In genomic region chr4:155993606-155994005, GRCm38 (mm10) we compare ENCODE assay signal across 9 mouse cellular contexts. TPM values are rescaled to one million over a fixed set of nuclear protein-coding genes. Genes with fewer than 3 reads are reported as not detected.
DNase-seq lines count a peak whose midpoint lies in the region; ATAC-seq and TF ChIP-seq lines count a peak whose summit lies in the region.
"Had no signal": no experiment of that assay in that cellular context is flagged by ENCODE, and none has a peak within 500 bp of the region (broad histone marks: within the 10 kb centered on the region; RNA-seq: fewer than 3 reads in every experiment).

No protein-coding gene starts in this region.

- H3K27me3 ChIP-seq in kidney, embryonic 16.5 days (ENCODE audit: insufficient read depth, low read length), result no peaks in the 10 kb centered on the region
- H3K27me3 ChIP-seq in embryonic facial prominence, embryonic 10.5 days (replicated peaks; ENCODE audit: low read depth, poor library complexity, severe bottlenecking), result no peaks in the 10 kb centered on the region
- H3K27me3 ChIP-seq in intestine, embryonic 14.5 days (replicated peaks; ENCODE audit: control insufficient read depth, insufficient read depth, low read length), result no peaks in the 10 kb centered on the region
- H3K27me3 ChIP-seq in midbrain, postnatal 0 days (ENCODE audit: insufficient read depth, low read length), result no peaks in the 10 kb centered on the region

- no peak for DNase-seq in kidney, postnatal 14 days
- DNase-seq in embryonic facial prominence, embryonic 10.5 days (ENCODE audit: low spot score), result no peak
- DNase-seq in intestine, embryonic 14.5 days (ENCODE audit: low spot score), result no peak
- no peak for DNase-seq in midbrain, postnatal 0 days (ENCODE audit: low spot score)
- no peak for DNase-seq in spleen, postnatal 10 days (ENCODE audit: low spot score in 2 of 2)
- DNase-seq in urinary bladder, adult 18-20 months (ENCODE audit: low spot score in 2 of 2), result no peak
- no peak for DNase-seq in embryo, embryonic 10 days (ENCODE audit: low spot score)

- 5% methylated on average over 15 of the region's 15 CpGs for WGBS in kidney, embryonic 16.5 days
- 5% methylated on average over 15 of the region's 15 CpGs for WGBS in embryonic facial prominence, embryonic 10.5 days
- whole genome bisulfite sequencing in intestine, embryonic 14.5 days, result 4% methylated on average over 15 of the region's 15 CpGs
- 4% methylated on average over 15 of the region's 15 CpGs for WGBS in midbrain, postnatal 0 days

- no peak for ATAC-seq in kidney, embryonic 16.5 days (ENCODE audit: low FRiP score, low TSS enrichment)
- no peak; the same call in 1 of the 2 replicates for ATAC-seq in intestine, embryonic 14.5 days (replicated peaks; ENCODE audit: low FRiP score, low TSS enrichment, low read depth)
- ATAC-seq in midbrain, postnatal 0 days (ENCODE audit: low FRiP score), result no peak

- peak overlapping the region; percentile 94 for H3K9ac ChIP-seq in kidney, embryonic 16.5 days (replicated peaks; ENCODE audit: low read length)
- H3K9ac ChIP-seq in intestine, embryonic 14.5 days (ENCODE audit: low read length), result peak overlapping the region; percentile 86
- peak overlapping the region; percentile 77 for H3K9ac ChIP-seq in midbrain, postnatal 0 days (replicated peaks; ENCODE audit: low read length, poor library complexity, severe bottlenecking)

- H3K4me1 ChIP-seq in kidney, embryonic 16.5 days (ENCODE audit: insufficient read depth, low read length), result peaks cover 24% of the 10 kb centered on the region
- H3K4me1 ChIP-seq in embryonic facial prominence, embryonic 10.5 days, result peaks cover 24% of the 10 kb centered on the region
- H3K4me1 ChIP-seq in intestine, embryonic 14.5 days (replicated peaks; ENCODE audit: control insufficient read depth, insufficient read depth, low read length), result peaks cover 24% of the 10 kb centered on the region
- peaks cover 7% of the 10 kb centered on the region for H3K4me1 ChIP-seq in midbrain, postnatal 0 days (ENCODE audit: insufficient read depth, low read length)

- peak overlapping the region; percentile 94 for H3K27ac ChIP-seq in kidney, embryonic 16.5 days (ENCODE audit: low read length)
- peak overlapping the region; percentile 97 for H3K27ac ChIP-seq in embryonic facial prominence, embryonic 10.5 days (replicated peaks)
- peak overlapping the region; percentile 85 for H3K27ac ChIP-seq in intestine, embryonic 14.5 days (ENCODE audit: low read depth)
- H3K27ac ChIP-seq in midbrain, postnatal 0 days (ENCODE audit: low read depth, low read length), result peak overlapping the region; percentile 89

- no peak for TF ChIP-seq CTCF in midbrain, postnatal 0 days (IDR thresholded peaks at IDR 0.05)

- H3K36me3 ChIP-seq in kidney, embryonic 16.5 days (ENCODE audit: insufficient read depth, low read length), result peaks cover 31% of the 10 kb centered on the region
- H3K36me3 ChIP-seq in embryonic facial prominence, embryonic 10.5 days (replicated peaks), result peaks cover 54% of the 10 kb centered on the region
- H3K36me3 ChIP-seq in intestine, embryonic 14.5 days (ENCODE audit: control insufficient read depth, insufficient read depth, low read length), result peaks cover 28% of the 10 kb centered on the region
- peaks cover 21% of the 10 kb centered on the region; the same call in 1 of the 2 replicates for H3K36me3 ChIP-seq in midbrain, postnatal 0 days (ENCODE audit: insufficient read depth, low read length)

- peak overlapping the region; percentile 77 for H3K4me2 ChIP-seq in kidney, embryonic 16.5 days (replicated peaks; ENCODE audit: low read depth, low read length)
- peak overlapping the region; percentile 79 for H3K4me2 ChIP-seq in intestine, embryonic 14.5 days (ENCODE audit: low read length)
- H3K4me2 ChIP-seq in midbrain, postnatal 0 days (ENCODE audit: low read depth, low read length, poor library complexity, severe bottlenecking), result peak overlapping the region; percentile 58

- peak overlapping the region; percentile 91 for H3K4me3 ChIP-seq in kidney, embryonic 16.5 days (ENCODE audit: low read length)
- peak overlapping the region; percentile 87 for H3K4me3 ChIP-seq in embryonic facial prominence, embryonic 10.5 days
- H3K4me3 ChIP-seq in intestine, embryonic 14.5 days (ENCODE audit: low read depth, low read length), result peak overlapping the region; percentile 91
- H3K4me3 ChIP-seq in midbrain, postnatal 0 days (ENCODE audit: low read depth, low read length), result peak overlapping the region; percentile 73

- H3K9me3 ChIP-seq in kidney, embryonic 16.5 days (ENCODE audit: low read length), result no peaks in the 10 kb centered on the region
- no peaks in the 10 kb centered on the region for H3K9me3 ChIP-seq in embryonic facial prominence, embryonic 10.5 days
- no peaks in the 10 kb centered on the region for H3K9me3 ChIP-seq in intestine, embryonic 14.5 days (ENCODE audit: control insufficient read depth, low read length)
- H3K9me3 ChIP-seq in midbrain, postnatal 0 days (ENCODE audit: low read length), result no peaks in the 10 kb centered on the region

RNA-seq across cellular contexts. Expression of gene Sdf4, which starts 0.9 kb away (rescaled TPM):
- polyA plus RNA-seq in kidney, embryonic 16.5 days (2015; fragmentation: Nextera tagmentation; extraction: Ambion mirVana), result 173 and 182 TPM in 2 replicates
- polyA plus RNA-seq in embryonic facial prominence, embryonic 10.5 days (2016; fragmentation: Nextera tagmentation; extraction: Ambion mirVana), result 132 and 138 TPM in 2 replicates
- polyA plus RNA-seq in intestine, embryonic 14.5 days (2014; fragmentation: Nextera tagmentation; extraction: Ambion mirVana), result 157 and 165 TPM in 2 replicates
- 84.8 and 105 TPM in 2 replicates for total RNA-seq in midbrain, postnatal 0 days (2014; rRNA removed)
- polyA plus RNA-seq in midbrain, postnatal 0 days (2015; fragmentation: Nextera tagmentation; extraction: Ambion mirVana), result 111 and 112 TPM in 2 replicates

RNA-seq across cellular contexts. Expression of gene B3galt6, which starts 1.2 kb away (rescaled TPM):
- 18.0 and 18.7 TPM in 2 replicates for polyA plus RNA-seq in kidney, embryonic 16.5 days (2015; fragmentation: Nextera tagmentation; extraction: Ambion mirVana)
- 12.7 and 15.7 TPM in 2 replicates for polyA plus RNA-seq in embryonic facial prominence, embryonic 10.5 days (2016; fragmentation: Nextera tagmentation; extraction: Ambion mirVana)
- polyA plus RNA-seq in intestine, embryonic 14.5 days (2014; fragmentation: Nextera tagmentation; extraction: Ambion mirVana), result 16.6 and 17.9 TPM in 2 replicates
- 52.5 and 57.2 TPM in 2 replicates for total RNA-seq in midbrain, postnatal 0 days (2014; rRNA removed)
- 31.1 and 32.2 TPM in 2 replicates for polyA plus RNA-seq in midbrain, postnatal 0 days (2015; fragmentation: Nextera tagmentation; extraction: Ambion mirVana)

RNA-seq across cellular contexts. Expression of gene Tnfrsf4, which starts 20.0 kb away (rescaled TPM):
- polyA plus RNA-seq in kidney, embryonic 16.5 days (2015; fragmentation: Nextera tagmentation; extraction: Ambion mirVana), result 0.90 and 1.2 TPM in 2 replicates
- polyA plus RNA-seq in embryonic facial prominence, embryonic 10.5 days (2016; fragmentation: Nextera tagmentation; extraction: Ambion mirVana), result 1.1 and 1.4 TPM in 2 replicates
- 0.50 and 0.56 TPM in 2 replicates for polyA plus RNA-seq in intestine, embryonic 14.5 days (2014; fragmentation: Nextera tagmentation; extraction: Ambion mirVana)
- total RNA-seq in midbrain, postnatal 0 days (2014; rRNA removed), result 0.66 and 1.4 TPM in 2 replicates
- polyA plus RNA-seq in midbrain, postnatal 0 days (2015; fragmentation: Nextera tagmentation; extraction: Ambion mirVana), result 0.54 and 0.78 TPM in 2 replicates

RNA-seq across cellular contexts. Expression of gene C1qtnf12, which starts 31.5 kb away (rescaled TPM):
- polyA plus RNA-seq in kidney, embryonic 16.5 days (2015; fragmentation: Nextera tagmentation; extraction: Ambion mirVana), result 123 and 137 TPM in 2 replicates
- polyA plus RNA-seq in embryonic facial prominence, embryonic 10.5 days (2016; fragmentation: Nextera tagmentation; extraction: Ambion mirVana), result 22.7 and 23.6 TPM in 2 replicates
- 55.5 and 56.1 TPM in 2 replicates for polyA plus RNA-seq in intestine, embryonic 14.5 days (2014; fragmentation: Nextera tagmentation; extraction: Ambion mirVana)
- 11.7 and 13.3 TPM in 2 replicates for total RNA-seq in midbrain, postnatal 0 days (2014; rRNA removed)
- polyA plus RNA-seq in midbrain, postnatal 0 days (2015; fragmentation: Nextera tagmentation; extraction: Ambion mirVana), result 11.7 and 14.8 TPM in 2 replicates

RNA-seq across cellular contexts. Expression of gene Tnfrsf18, which starts 32.4 kb away (rescaled TPM):
- 1.3 and 2.5 TPM in 2 replicates for polyA plus RNA-seq in kidney, embryonic 16.5 days (2015; fragmentation: Nextera tagmentation; extraction: Ambion mirVana)
- polyA plus RNA-seq in embryonic facial prominence, embryonic 10.5 days (2016; fragmentation: Nextera tagmentation; extraction: Ambion mirVana), result 1.2 and 1.4 TPM in 2 replicates
- polyA plus RNA-seq in intestine, embryonic 14.5 days (2014; fragmentation: Nextera tagmentation; extraction: Ambion mirVana), result 1.6 and 2.0 TPM in 2 replicates
- not detected in 2 replicates for total RNA-seq in midbrain, postnatal 0 days (2014; rRNA removed)
- polyA plus RNA-seq in midbrain, postnatal 0 days (2015; fragmentation: Nextera tagmentation; extraction: Ambion mirVana), result 1.5 and 2.2 TPM in 2 replicates
- total RNA-seq: layer of hippocampus, adult 8-10 months had no signal
